17 mouse cellular contexts compared by ENCODE assay signal in the genomic region with DNA sequence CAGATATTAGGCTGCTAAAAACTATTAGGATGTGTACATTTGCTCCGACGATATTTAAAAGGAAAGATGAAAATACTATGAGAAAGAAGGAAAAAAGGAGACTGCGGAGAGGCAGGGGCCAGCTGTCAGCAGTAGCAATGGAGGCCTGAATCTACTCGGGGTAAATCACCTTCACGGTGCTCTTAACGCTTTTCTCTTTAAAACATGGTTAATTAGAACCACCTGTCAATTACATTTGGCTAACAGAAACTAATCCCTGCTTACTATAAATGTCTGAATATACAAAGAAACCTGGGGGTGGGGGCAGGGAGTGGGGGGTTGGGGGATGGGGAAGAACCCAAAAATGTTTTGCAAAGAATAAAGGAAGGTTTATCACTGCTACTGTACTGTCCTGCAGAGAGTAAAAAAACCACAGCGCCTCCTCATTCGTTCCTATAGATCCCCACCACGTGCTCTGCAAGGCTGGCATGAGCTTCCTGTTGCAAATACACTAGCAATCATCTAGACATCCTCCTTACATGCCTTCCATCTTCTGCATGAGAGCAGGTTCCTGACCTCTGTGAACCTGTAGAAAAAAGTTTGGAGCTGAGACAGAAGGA.
DNase-seq lines count a peak whose midpoint lies in the region; ATAC-seq lines count a peak whose summit lies in the region.
"Had no signal": no experiment of that assay in that cellular context is flagged by ENCODE, and none has a peak within 500 bp of the region (broad histone marks: within the 10 kb centered on the region; RNA-seq: fewer than 3 reads in every experiment).

No protein-coding gene starts in this region.

- 40% methylated on average over 9 of the region's 9 CpGs for WGBS in forebrain, embryonic 13.5 days
- 46% methylated on average over 9 of the region's 9 CpGs for WGBS in forebrain, embryonic 10.5 days
- 26% methylated on average over 9 of the region's 9 CpGs for WGBS in limb, embryonic 11.5 days
- WGBS in limb, embryonic 10.5 days = 35% methylated on average over 9 of the region's 9 CpGs
- 31% methylated on average over 9 of the region's 9 CpGs for WGBS in embryonic facial prominence, embryonic 11.5 days

- peak; percentile 55; the same call in 1 of the 2 replicates for ATAC-seq in forebrain, embryonic 13.5 days
- ATAC-seq in limb, embryonic 11.5 days (ENCODE audit: insufficient number of reproducible peaks, low FRiP score, low TSS enrichment, low read depth) = peak; percentile 57; the same call in 1 of the 2 replicates
- no peak; the same call in 1 of the 2 replicates for ATAC-seq in embryonic facial prominence, embryonic 11.5 days (replicated peaks; ENCODE audit: insufficient number of reproducible peaks, low FRiP score, low TSS enrichment, low read depth)
- ATAC-seq: activated CD4-positive, CD25-positive, alpha-beta regulatory T cell, adult 4 months; hindbrain, postnatal 0 days; Patski had no signal

- H3K27me3 ChIP-seq in forebrain, embryonic 13.5 days = no peaks in the 10 kb centered on the region
- H3K27me3 ChIP-seq in forebrain, embryonic 10.5 days (ENCODE audit: poor library complexity, severe bottlenecking) = no peaks in the 10 kb centered on the region
- no peaks in the 10 kb centered on the region for H3K27me3 ChIP-seq in limb, embryonic 11.5 days (ENCODE audit: control insufficient read depth, insufficient read depth, low read length)
- no peaks in the 10 kb centered on the region for H3K27me3 ChIP-seq in limb, embryonic 10.5 days (ENCODE audit: low read depth, poor library complexity, severe bottlenecking)
- no peaks in the 10 kb centered on the region for H3K27me3 ChIP-seq in embryonic facial prominence, embryonic 11.5 days (ENCODE audit: control insufficient read depth, insufficient read depth, low read length)
- H3K27me3 ChIP-seq: CH12.LX; embryonic facial prominence, embryonic 13.5 days; heart, embryonic 12.5 days; hindbrain, embryonic 12.5 days; Patski had no signal

- H3K9me3 ChIP-seq in forebrain, embryonic 13.5 days (replicated peaks) = no peaks in the 10 kb centered on the region
- no peaks in the 10 kb centered on the region for H3K9me3 ChIP-seq in forebrain, embryonic 10.5 days
- no peaks in the 10 kb centered on the region for H3K9me3 ChIP-seq in limb, embryonic 11.5 days (ENCODE audit: control insufficient read depth, low read length)
- no peaks in the 10 kb centered on the region for H3K9me3 ChIP-seq in limb, embryonic 10.5 days (replicated peaks)
- no peaks in the 10 kb centered on the region for H3K9me3 ChIP-seq in embryonic facial prominence, embryonic 11.5 days (replicated peaks; ENCODE audit: control insufficient read depth, low read length)
- H3K9me3 ChIP-seq: embryonic facial prominence, embryonic 13.5 days; heart, embryonic 12.5 days; hindbrain, embryonic 12.5 days had no signal

- H3K4me3 ChIP-seq in forebrain, embryonic 13.5 days = no peak overlapping the region
- no peak overlapping the region for H3K4me3 ChIP-seq in forebrain, embryonic 10.5 days
- H3K4me3 ChIP-seq in limb, embryonic 11.5 days (ENCODE audit: low read depth, low read length) = no peak overlapping the region
- no peak overlapping the region for H3K4me3 ChIP-seq in limb, embryonic 10.5 days
- no peak overlapping the region for H3K4me3 ChIP-seq in embryonic facial prominence, embryonic 11.5 days (ENCODE audit: low read depth, low read length)
- H3K4me3 ChIP-seq: embryonic facial prominence, embryonic 13.5 days; heart, adult 2 months; heart, embryonic 12.5 days; hindbrain, embryonic 12.5 days had no signal

- no peak for DNase-seq in forebrain, embryonic 10.5 days (ENCODE audit: extremely low spot score, low spot score)
- no peak for DNase-seq in limb, embryonic 11.5 days (ENCODE audit: low spot score)
- no peak for DNase-seq in limb, embryonic 10.5 days (ENCODE audit: low spot score)
- DNase-seq in embryonic facial prominence, embryonic 11.5 days (ENCODE audit: low spot score) = peak; percentile 58
- DNase-seq in adrenal gland, adult 18-20 months (ENCODE audit: low spot score in 2 of 2) = no peak
- DNase-seq: cerebellum, adult 2 months; gastrocnemius, postnatal 10 days; heart, adult 2 months; kidney, adult 18-20 months had no signal

- H3K4me1 ChIP-seq in forebrain, embryonic 13.5 days = peaks cover 21% of the 10 kb centered on the region
- H3K4me1 ChIP-seq in forebrain, embryonic 10.5 days = peaks cover 23% of the 10 kb centered on the region
- H3K4me1 ChIP-seq in limb, embryonic 11.5 days (ENCODE audit: control insufficient read depth, insufficient read depth, low read length) = peaks cover 8% of the 10 kb centered on the region; the same call in 1 of the 2 replicates
- peaks cover 45% of the 10 kb centered on the region for H3K4me1 ChIP-seq in limb, embryonic 10.5 days
- H3K4me1 ChIP-seq in embryonic facial prominence, embryonic 11.5 days (ENCODE audit: control insufficient read depth, insufficient read depth, low read length) = no peaks in the 10 kb centered on the region
- H3K4me1 ChIP-seq: hindbrain, embryonic 12.5 days had no signal

- H3K4me2 ChIP-seq in forebrain, embryonic 13.5 days = no peak overlapping the region
- no peak overlapping the region for H3K4me2 ChIP-seq in limb, embryonic 11.5 days (ENCODE audit: low read depth, severe bottlenecking)
- H3K4me2 ChIP-seq in embryonic facial prominence, embryonic 11.5 days (ENCODE audit: low read depth, low read length) = no peak overlapping the region
- H3K4me2 ChIP-seq: embryonic facial prominence, embryonic 13.5 days; heart, embryonic 12.5 days; hindbrain, embryonic 12.5 days had no signal

- no peaks in the 10 kb centered on the region for H3K36me3 ChIP-seq in forebrain, embryonic 13.5 days (ENCODE audit: poor library complexity, severe bottlenecking)
- no peaks in the 10 kb centered on the region for H3K36me3 ChIP-seq in forebrain, embryonic 10.5 days (replicated peaks)
- H3K36me3 ChIP-seq in limb, embryonic 11.5 days (ENCODE audit: control insufficient read depth, insufficient read depth, low read length) = no peaks in the 10 kb centered on the region
- H3K36me3 ChIP-seq in limb, embryonic 10.5 days = no peaks in the 10 kb centered on the region
- H3K36me3 ChIP-seq in embryonic facial prominence, embryonic 11.5 days (replicated peaks; ENCODE audit: control insufficient read depth, insufficient read depth, low read depth, low read length) = no peaks in the 10 kb centered on the region
- H3K36me3 ChIP-seq: embryonic facial prominence, embryonic 13.5 days; heart, embryonic 12.5 days; hindbrain, embryonic 12.5 days had no signal

- no peak overlapping the region for H3K9ac ChIP-seq in forebrain, embryonic 13.5 days
- H3K9ac ChIP-seq in limb, embryonic 11.5 days (ENCODE audit: low read length) = no peak overlapping the region
- no peak overlapping the region for H3K9ac ChIP-seq in embryonic facial prominence, embryonic 11.5 days (replicated peaks; ENCODE audit: low read length)
- H3K9ac ChIP-seq: embryonic facial prominence, embryonic 13.5 days; heart, embryonic 12.5 days; hindbrain, embryonic 12.5 days had no signal

- H3K27ac ChIP-seq in forebrain, embryonic 13.5 days = no peak overlapping the region
- no peak overlapping the region for H3K27ac ChIP-seq in forebrain, embryonic 10.5 days
- no peak overlapping the region for H3K27ac ChIP-seq in limb, embryonic 11.5 days (replicated peaks; ENCODE audit: low read depth, low read length)
- no peak overlapping the region for H3K27ac ChIP-seq in limb, embryonic 10.5 days
- no peak overlapping the region for H3K27ac ChIP-seq in embryonic facial prominence, embryonic 11.5 days (replicated peaks; ENCODE audit: low read depth, low read length)
- H3K27ac ChIP-seq: embryonic facial prominence, embryonic 13.5 days; heart, adult 2 months; hindbrain, embryonic 12.5 days; hindbrain, postnatal 0 days had no signal
